Mouse (Mus musculus): ENCODE data around the gene Stmnd1.
"Not testable (repeated sequence)": the region's sequence is repeated elsewhere in the genome, so short reads cannot be mapped to it uniquely, and the experiment has no call there.

The Stmnd1 gene

DNA sequence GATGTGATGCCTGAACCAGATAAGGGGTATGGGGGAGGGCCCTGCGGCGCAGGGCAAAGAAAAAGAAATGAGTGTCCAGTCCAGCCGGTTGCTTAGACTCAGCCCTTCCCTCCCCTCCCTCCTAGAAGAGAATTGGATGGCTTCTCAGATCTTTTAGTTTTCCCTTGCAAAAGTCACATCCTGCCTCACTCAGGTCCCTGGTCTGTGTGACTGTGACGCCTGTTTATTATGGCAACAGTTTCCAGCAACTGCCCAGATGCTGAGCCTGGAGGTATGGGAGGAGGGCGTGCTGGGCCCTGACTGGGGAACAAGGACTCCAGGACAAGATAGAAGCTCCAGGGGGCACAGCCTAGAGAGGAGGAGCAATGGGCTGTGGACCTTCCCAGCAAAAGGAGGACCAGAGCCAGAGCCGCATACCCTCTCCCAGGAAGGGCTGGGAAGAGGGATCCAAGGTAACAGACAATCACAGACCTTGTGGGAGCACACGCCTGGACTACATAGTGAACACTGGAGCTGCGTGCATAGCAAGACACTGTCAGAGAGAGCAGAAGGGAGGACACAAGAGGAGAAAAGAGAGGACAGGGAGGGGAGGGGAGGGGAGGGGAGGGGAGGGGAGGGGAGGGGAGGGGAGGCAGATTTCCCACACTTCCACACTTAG lies at the start of gene Stmnd1:
Gene Stmnd1 (plus strand): TSS at position 269 of the 658 bp plus-strand sequence.
- in situ Hi-C loops (cut with MboI; ENCODE audit: low sequenced_read_pairs) = no loop called here

DNA sequence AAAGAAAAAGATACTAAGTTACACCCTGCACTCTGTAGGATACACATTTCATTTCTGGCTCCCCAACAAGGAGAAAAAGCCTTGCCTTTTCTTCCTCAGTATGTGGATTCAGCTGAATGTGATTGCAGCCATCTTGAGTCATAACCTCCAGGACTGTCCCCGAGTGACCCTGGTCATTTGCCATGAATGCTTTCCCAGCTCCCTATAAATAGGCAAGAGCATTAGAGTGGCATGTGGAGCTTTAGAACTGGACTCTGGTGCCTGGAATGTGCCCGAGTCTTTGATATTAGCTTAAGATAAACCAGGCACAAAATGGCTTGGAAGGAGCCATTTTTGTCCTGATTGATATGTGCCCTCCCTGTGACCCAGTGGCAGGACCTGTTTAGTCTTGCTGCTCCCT lies 46.6 kb upstream of the Stmnd1 start:
- in situ Hi-C loops (cut with MboI; ENCODE audit: low sequenced_read_pairs) = no loop called here

DNA sequence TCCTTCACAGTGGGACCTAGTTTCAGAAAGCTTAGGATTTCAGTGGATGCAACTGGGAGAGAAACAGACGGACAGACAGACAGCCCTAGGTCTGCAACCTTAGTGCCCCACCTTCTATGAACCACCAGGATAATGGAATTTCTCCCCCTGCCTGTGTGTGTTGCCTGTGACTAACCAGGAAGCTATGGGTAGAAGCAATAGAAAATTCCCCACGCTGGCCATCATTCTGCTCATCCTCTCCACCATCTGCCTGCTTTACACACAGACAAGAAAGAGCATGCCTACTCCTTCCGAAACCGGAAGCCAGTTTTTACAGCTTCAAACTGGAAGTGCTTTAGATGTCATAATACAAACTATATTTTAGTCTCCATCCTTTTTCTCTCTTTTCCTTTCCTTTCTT lies 46.0 kb upstream of the Stmnd1 start:
- in situ Hi-C loops (cut with MboI; ENCODE audit: low sequenced_read_pairs) = no loop called here

DNA sequence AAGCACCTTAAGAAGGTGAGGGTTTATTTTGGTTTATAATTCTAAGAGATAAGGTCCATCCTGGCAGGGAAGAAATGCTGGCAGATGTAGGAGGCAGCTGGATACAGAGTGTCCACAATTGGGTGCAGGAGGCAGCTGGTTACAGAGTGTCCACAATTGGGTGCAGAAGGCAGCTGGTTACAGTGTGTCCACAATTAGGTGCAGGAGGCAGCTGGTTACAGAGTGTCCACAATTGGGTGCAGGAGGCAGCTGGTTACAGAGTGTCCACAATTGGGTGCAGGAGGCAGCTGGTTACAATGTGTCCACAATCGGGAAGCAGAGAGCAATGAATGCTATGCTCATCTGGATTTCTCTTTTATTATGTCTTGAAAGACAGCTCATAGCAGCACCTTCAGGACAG lies 44.8 kb upstream of the Stmnd1 start:
- in situ Hi-C loops (cut with MboI; ENCODE audit: low sequenced_read_pairs) = not testable (repeated sequence)

DNA sequence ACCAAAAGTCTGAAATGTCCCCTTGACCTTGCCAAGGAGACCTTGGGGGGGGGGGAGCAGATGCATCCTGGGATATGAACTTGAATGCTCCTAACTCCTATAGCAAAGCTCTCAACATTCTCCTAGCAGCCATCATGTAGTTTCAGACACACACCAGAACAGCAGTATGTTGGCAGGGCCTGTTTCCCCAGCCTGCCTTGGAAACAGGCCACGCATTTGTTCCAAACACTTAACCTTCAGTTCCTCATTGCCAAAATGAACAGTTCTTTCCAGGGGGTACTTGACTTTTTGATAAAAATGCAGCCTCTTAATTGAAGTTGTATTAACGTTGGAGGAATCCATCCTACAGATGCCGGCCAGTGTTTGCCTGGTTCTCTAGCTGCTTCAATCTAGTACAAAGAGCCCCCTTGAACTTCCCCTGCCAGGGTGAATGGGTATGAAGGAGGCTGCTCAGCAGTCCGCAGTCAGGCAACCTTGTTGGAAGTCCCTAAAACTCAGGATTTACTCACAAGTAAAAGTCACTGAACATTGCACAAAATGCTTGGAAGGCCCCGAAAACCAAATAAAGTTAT lies 41.9 kb upstream of the Stmnd1 start:
- in situ Hi-C loops (cut with MboI; ENCODE audit: low sequenced_read_pairs) = no loop called here

DNA sequence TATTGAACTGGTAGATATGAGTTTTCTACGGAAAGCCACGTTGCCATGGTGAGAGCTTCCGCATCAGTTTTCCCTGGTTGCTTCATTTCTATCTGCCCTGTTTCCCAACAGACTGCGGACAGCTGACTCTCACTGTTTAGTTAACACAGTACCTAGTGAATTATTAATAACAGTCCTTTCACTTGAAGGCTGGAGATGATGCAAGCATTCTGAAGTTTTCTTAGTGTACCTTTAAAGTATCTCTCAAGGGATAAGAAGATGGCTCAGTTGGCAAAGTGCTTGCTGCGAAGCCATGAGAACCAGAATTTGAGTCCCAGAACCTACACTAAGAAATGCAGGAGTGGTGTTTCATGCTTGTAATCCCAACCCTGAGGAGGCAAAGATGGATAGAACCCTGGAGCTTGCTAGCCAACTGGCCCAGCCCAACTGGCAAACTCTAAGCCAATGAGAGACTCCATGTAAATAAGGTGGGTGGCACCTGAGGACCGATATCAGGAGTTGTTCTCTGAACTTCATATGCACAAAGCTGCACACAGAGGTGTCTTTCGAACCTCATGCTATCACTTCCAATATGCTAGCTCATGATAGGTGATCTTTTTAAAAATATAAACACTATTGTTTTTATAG lies 35.7 kb upstream of the Stmnd1 start:
- in situ Hi-C loops (cut with MboI; ENCODE audit: low sequenced_read_pairs) = no loop called here

DNA sequence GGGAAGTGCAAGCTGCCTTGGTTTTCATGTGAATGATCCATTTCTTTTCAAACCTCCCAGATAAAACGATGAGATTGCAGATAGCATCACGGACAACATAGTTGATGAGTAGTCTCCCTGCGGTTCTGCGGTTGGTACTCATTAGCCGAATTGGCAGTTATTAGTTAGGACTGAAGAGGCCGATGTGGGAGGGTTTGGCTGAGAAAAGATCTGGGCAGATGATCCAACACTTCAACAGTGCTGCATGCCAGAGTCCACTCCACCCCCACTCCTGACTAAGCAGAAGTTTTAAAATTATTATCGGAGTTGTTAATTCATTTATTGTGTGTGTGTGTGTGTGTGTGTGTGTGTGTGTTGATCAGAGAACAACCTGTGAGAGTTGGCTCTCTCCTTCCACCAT lies 34.7 kb upstream of the Stmnd1 start:
- in situ Hi-C loops (cut with MboI; ENCODE audit: low sequenced_read_pairs) = no loop called here

DNA sequence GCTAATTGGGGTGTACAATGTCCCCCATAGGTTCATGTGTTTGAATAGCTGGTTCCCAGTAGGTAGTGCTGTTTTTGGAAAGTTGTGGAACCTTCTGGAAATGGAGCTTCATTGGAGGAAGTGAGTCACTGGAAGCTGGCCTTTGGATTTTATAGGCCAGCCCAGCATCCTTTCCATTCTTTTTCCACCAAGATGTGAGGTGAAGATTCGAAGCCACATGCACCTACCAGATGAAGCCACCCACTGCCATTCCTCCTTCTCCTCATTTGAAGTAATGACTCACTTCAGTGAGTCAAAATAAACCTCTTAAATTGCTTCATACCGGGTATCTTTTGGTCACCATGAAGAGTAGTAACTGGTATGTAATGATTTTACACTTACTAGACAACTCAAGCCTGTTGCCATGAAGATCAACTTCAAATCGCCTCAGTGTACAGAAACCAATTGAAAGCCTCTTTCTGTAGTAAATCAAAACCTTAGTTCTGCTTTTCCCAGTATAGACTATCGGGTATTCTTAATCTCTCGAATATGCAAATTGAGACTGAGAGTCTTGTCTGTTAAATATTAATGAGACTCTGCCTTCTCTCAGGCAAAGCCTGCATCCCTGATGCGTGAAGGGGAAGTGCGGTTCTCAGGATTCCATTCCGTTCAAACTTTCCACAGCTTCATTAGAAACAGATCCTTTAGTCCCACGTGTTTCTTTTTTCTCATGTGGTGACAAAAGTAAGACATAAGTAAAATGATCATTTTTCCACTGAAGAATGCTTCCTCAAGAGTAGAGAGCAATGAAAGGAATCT lies 31.9 kb upstream of the Stmnd1 start:
- in situ Hi-C loops (cut with MboI; ENCODE audit: low sequenced_read_pairs) = no loop called here

DNA sequence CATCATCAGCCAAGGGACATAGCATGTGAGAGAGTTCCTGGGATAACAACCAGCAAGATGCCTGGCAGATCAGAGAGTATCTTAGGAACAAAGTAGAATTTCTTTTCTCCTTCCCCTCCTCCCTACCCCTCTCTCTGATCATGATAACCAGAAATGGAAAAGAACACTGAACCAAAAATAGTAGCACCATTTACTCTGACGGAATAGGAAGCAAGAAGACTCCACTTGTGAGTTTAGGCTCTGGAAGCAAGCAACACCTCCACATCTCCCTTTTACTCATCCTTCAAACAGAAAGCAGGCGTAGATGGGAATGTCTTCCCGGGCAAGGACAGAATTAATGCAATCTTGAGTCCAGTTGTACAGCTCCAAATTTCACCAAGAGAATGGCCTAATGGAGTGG lies 19.8 kb upstream of the Stmnd1 start:
- in situ Hi-C loops (cut with MboI; ENCODE audit: low sequenced_read_pairs) = loop anchor here (10.0 kb wide), 1 partner anchor 709 kb away; no protein-coding TSS in a partner anchor

DNA sequence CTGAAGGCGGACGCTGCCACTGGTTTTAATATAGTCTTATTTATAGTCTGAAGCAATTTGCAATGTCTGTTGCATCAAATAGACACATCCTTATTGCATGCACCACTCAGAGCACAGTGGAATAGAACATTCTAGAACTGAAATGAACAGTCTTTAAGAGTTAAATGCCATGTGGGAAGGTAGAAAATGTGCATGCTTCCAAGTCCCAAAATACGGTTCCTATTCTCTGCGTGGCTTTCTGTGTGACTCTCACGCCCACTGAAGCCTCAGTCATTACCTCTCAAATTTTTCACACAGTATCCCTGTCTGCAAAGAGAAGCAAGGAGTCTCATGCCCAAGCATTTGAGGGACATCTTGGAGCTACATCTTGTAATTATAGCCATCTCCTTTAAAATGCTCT lies 19.4 kb upstream of the Stmnd1 start:
- in situ Hi-C loops (cut with MboI; ENCODE audit: low sequenced_read_pairs) = loop anchor here (10.0 kb wide), 1 partner anchor 709 kb away; no protein-coding TSS in a partner anchor

DNA sequence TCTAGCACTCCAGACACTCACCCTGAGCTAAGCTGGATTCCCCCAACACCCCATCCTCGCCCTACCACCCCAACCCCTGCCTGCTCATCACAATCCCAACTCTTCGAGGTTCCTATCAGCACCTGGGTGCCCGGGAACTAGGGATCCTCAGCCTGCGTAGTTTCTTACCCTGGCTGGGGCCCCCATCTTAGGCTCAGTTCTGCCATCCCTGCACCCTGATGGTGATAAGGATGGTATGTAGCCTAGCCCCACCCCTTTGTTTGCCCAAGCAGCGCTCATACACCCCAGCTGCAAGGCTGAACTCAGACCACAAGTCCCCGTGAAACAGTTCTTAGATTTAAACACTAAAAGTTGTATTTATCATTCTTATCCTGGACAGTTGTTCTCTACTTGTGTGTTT lies 17.9 kb upstream of the Stmnd1 start:
- in situ Hi-C loops (cut with MboI; ENCODE audit: low sequenced_read_pairs) = loop anchor here (10.0 kb wide), 1 partner anchor 711 kb away; no protein-coding TSS in a partner anchor

DNA sequence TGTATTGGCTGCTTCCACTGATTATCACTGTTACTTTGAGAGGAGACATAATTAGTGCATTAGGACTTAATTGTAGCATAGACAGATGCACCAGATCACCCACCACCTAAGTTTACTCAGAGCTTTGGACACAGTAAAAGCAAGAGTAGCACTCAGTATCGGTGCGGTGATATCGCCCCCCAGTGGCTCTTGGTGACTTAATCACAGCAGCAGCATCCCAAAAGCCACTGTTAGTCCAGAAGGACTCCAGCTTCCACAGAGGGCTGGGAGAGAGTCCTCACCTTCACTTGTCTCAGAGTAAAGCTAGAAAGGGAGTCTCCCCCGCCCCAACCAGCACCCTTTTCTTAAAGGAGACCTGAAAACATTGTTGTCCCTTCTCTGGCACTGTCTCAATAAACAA lies 15.7 kb upstream of the Stmnd1 start:
- in situ Hi-C loops (cut with MboI; ENCODE audit: low sequenced_read_pairs) = loop anchor here (10.0 kb wide), 1 partner anchor 713 kb away; no protein-coding TSS in a partner anchor

DNA sequence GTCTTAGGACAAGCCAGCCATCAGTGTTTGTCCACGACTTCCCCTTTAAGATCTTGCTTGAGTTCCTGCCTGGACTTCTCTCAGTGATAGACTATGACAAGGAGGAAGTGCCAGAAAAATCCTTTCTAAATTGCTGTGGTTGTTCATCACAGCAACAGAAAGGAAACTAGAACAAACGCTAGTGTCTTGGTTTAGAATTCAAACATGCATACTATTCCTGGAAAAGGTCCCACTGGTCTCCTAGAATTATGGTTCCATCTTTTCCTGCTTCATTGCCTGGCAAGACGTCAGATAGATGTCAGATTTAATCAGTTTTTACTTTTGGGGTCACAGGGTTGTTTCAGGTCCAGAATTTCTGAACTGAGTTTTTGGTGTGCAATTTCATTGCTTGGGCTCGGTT lies 14.0 kb upstream of the Stmnd1 start:
- in situ Hi-C loops (cut with MboI; ENCODE audit: low sequenced_read_pairs) = loop anchor here (10.0 kb wide), 1 partner anchor 715 kb away; no protein-coding TSS in a partner anchor

DNA sequence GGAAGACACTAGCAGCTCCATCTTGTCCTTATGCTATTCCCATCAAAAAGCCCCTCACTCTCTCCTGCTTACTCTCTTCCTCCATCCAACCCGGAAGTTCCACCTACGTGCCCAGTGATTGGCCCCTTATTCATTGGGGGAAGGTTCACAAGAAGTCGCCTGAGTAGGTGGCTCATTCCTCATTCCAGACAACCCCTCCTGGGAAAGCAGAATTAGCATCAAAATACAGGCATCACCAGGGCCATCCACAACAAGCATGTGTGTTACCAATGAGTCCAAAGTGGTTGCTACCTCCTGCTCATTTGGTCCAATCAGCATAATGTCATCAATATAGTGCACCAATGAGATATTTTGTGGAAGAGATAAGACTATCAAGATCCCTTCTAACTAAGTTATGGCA lies 12.3 kb upstream of the Stmnd1 start:
- in situ Hi-C loops (cut with MboI; ENCODE audit: low sequenced_read_pairs) = no loop called here

DNA sequence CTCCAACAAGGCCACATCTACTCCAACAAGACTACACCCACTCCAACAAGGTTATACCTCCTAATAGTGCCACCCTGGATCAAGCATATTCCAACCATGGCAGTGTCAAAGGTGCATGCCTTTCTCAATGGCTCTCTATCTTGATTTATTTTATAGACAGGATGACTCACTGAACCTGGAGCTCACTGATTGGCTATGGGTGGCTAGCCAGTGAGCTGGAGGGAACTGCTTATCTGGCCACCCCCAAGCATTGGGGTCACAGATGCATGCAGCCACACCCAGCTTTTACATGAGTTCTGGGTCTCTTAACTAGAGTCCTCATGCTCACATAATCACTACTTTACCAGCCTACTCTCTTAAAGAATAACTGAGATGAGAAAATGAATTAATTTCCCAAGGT lies 5.7 kb upstream of the Stmnd1 start:
- in situ Hi-C loops (cut with MboI; ENCODE audit: low sequenced_read_pairs) = no loop called here

DNA sequence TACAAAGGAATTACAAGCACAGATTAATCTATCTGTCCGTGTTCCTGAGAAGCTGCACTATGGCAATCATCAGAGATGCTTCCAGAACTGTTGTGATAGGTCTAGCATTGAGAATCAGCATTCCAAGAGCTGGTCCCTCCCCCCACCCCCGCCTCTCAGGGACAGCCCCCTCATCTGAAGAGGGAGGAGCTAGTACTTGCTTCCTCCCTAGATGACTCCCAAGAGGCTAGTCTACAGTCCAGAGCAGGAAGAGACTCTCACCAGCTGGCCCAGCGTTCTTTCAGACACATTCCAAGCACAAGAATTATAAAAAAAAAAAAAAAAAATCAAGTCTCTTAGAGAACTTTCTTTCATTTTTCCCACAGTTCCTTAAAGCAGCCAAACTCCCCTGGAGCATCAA lies 5.2 kb upstream of the Stmnd1 start:
- in situ Hi-C loops (cut with MboI; ENCODE audit: low sequenced_read_pairs) = no loop called here

DNA sequence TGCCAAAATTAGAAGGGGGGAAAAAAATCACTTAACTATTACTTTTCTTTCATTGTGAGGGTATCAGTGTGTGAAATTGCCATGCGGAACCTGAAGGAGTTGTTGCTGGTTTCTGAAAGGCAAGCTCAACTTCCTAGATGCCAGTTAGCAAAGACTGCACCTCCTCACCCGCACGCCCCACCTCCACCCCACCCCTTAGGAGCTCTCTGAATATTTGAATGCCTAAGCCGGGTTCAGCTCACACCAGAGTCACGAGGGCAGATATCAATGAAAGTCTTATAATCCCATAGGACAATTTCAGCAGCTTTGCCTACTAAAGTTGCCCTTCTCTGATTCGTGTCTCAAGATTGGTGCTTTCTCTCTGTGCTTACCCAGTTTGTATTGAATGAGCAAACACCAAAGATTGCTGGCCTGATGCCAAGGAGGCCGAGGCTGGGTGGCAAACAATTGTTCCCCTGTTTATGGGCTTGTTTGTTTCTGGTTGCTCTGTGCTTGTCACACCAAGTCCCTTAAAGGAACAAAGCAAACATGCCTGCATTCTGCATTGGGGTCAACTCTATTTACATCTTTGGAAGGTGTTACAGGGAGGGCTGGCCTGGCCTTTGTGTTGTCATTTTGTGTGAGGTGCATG lies 4.6 kb upstream of the Stmnd1 start:
- in situ Hi-C loops (cut with MboI; ENCODE audit: low sequenced_read_pairs) = no loop called here

DNA sequence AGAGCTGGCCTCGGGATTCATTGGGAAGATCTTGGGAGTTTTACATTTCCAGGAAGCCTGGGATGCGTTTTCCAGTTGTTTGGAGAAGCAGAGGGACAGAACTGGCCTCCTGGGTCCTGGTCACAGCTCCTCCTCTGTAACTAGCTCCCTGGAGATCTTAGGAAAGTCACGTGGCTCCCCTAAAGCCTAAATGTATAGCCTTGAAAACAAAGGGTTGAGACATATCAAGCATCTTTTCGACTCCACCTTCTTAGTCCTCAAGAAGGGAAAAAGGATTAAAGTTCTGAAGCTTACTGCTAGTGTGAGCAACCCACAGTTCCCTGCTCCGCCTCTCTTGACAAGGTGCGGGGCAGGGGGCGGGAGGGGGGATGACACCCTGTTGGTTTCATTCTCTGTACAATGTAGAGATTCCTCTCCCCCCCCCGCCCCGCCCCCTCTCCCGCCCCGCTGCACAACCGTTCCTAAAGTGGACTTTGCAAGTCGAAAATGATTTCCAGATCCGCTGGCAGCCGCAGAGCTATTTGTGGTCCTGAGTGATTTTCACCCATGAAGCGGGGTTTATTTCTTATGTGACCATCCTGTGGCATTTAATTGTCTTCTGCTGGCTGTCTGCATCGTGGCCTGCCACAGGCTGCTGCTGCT lies 589 bp upstream of the Stmnd1 start:
- in situ Hi-C loops (cut with MboI; ENCODE audit: low sequenced_read_pairs) = no loop called here

DNA sequence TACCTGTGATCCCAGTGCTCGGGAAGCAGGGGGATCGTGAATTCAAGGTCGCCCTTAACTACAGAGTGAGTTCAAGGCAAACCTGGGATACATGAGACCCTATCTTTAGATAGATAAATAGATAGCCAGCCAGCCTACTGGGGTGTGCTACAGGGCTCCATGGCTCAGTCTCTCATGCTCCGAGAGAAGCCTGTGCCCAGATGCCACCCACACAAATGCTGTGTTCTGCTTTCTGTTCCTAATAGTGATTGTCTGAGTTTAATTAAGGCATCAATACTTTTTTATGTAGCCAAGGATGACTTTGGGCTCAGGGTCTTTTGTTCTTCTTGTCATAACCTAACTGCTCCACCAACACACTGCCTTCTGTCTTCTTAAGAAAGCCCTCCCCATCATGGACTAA lies 2.2 kb downstream of the Stmnd1 start:
- in situ Hi-C loops (cut with MboI; ENCODE audit: low sequenced_read_pairs) = no loop called here

DNA sequence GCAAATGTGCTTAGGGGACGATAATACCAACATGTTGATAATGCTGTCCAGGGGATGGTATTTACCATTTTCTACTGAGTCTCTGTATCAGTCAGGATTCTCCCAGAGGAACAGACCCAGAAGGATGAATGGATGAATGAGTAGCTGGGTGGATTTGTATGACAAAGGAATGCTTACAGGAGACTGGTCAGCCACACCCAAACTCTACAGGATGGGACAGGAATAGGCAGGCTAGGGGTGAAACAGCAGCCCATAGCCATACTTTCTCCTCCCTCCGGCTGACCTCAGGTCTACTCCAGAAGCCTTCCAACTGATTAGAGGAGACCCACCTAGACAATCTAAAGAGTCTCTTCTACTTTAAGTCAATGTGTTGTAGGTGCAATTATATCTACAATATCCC lies 9.0 kb downstream of the Stmnd1 start:
- in situ Hi-C loops (cut with MboI; ENCODE audit: low sequenced_read_pairs) = no loop called here

DNA sequence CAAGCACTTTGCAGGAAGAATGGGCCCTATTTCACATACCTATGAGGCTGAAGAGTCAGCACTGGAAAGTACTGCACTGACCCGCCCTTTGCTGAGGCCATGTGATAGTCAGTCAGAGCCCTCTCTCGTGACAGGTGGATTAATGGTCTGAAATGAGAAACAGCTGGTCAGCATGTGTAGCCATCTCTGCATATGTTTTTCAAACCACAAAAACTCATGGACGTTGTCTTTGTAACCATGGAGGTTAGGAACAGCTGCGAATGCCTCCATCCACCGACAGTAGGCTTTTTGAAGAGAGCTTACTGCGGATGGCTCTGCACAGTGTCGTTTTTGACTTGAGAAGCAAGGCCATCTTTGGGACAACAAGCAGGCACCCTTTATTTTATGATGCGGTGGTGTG lies 14.3 kb downstream of the Stmnd1 start:
- in situ Hi-C loops (cut with MboI; ENCODE audit: low sequenced_read_pairs) = no loop called here
